Mouse (Mus musculus) neural tube, embryonic 14.5 days (tissue): Measurements from ENCODE around the gene Naaladl2. TPM values are rescaled to one million over a fixed set of nuclear protein-coding genes. Genes with fewer than 3 reads are reported as not detected.
"Not testable (repeated sequence)": the region's sequence is repeated elsewhere in the genome, so short reads cannot be mapped to it uniquely, and the experiment has no call there.

Source experiments
- ATAC-seq: fragments of 200-750 bp; cut with Nextera tagmentation; 2 replicates; pipeline ENCODE4 v1.8.0; 2017; ENCODE audit warnings: low read depth, mild to moderate bottlenecking, moderate TSS enrichment, moderate library complexity
- H3K27ac ChIP-seq: fragments of 300-500 bp; sonication (generic); 2 replicates; pipeline ENCODE4 v1.5.1; 2014; ENCODE audit warnings: low read depth, mild to moderate bottlenecking, control low read depth, low read length, moderate library complexity, mixed read lengths
- H3K27me3 ChIP-seq: fragments of 300-500 bp; sonication (generic); 2 replicates; pipeline ENCODE4 v1.6.1; 2014; ENCODE audit warnings: low read length; ENCODE audit not compliant: control insufficient read depth, insufficient read depth
- H3K36me3 ChIP-seq: fragments of 300-500 bp; sonication (generic); 2 replicates; pipeline ENCODE4 v1.6.1; 2014; ENCODE audit warnings: low read length, mixed read lengths; ENCODE audit not compliant: control insufficient read depth, insufficient read depth
- H3K4me1 ChIP-seq: fragments of 300-500 bp; sonication (generic); 2 replicates; pipeline ENCODE4 v1.6.1; 2014; ENCODE audit warnings: low read length; ENCODE audit not compliant: control insufficient read depth, insufficient read depth
- H3K4me2 ChIP-seq: fragments of 300-500 bp; sonication (generic); 2 replicates; pipeline ENCODE4 v1.6.1; 2014; ENCODE audit warnings: mild to moderate bottlenecking, low read depth, low read length, control low read depth
- H3K4me3 ChIP-seq: fragments of 300-500 bp; sonication (generic); 2 replicates; pipeline ENCODE4 v1.5.1; 2014; ENCODE audit warnings: low read depth, low read length, control low read depth, mixed read lengths
- H3K9ac ChIP-seq: fragments of 300-500 bp; sonication (generic); replicated peaks from 2 replicates; pipeline ENCODE4 v1.6.1; 2014; ENCODE audit warnings: low read depth, mild to moderate bottlenecking, control low read depth, low read length, mixed read lengths
- H3K9me3 ChIP-seq: fragments of 300-500 bp; sonication (generic); 2 replicates; pipeline ENCODE4 v1.6.1; 2016; ENCODE audit warnings: low read length; ENCODE audit not compliant: control insufficient read depth
- WGBS: fragments of 180-500 bp; shearing (Covaris S2); extraction: QIAGEN DNeasy Blood & Tissue Kit; methylation state at CpG from one replicate; pipeline ENCODE4 v1.1.7; 2014; 5-methylcytosine and 5-hydroxymethylcytosine counted together
- polyA plus RNA-seq: library from polyadenylated mRNA; unstranded; fragments of >200 nt; fragmentation: Nextera tagmentation; extraction: Ambion mirVana; gene quantifications from 2 replicates; pipeline ENCODE4 v1.2.1, GENCODE M21; 2014

Naaladl2 gene
- polyA plus RNA-seq, 1 experiment from 2014 or later = 0.58 TPM

DNA sequence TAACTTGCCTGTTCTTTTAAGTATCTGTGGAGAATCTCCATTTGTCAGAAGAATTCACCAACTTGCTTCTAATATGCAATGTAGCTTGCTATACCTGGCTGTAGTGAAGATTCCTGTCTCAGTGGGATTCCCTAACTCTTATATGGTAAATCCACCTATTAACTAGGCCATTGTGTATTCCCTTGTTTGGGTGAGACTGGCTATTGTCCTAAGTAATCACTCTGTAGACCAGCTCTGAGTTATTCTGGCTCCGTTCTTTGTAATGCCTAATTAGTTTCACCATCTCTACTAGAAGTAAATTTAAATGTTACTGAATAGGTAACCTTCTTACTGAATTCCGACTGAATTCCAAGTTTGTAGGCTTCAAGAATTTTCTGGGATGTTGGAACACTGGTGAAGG is 137.3 kb downstream of the Naaladl2 start:
- not testable (repeated sequence) for H3K4me2 ChIP-seq, H3K36me3 ChIP-seq, ATAC-seq, H3K27me3 ChIP-seq, H3K9ac ChIP-seq, H3K4me3 ChIP-seq, H3K27ac ChIP-seq, H3K4me1 ChIP-seq, H3K9me3 ChIP-seq
- WGBS = 47% methylated on average over 2 of the region's 2 CpGs

DNA sequence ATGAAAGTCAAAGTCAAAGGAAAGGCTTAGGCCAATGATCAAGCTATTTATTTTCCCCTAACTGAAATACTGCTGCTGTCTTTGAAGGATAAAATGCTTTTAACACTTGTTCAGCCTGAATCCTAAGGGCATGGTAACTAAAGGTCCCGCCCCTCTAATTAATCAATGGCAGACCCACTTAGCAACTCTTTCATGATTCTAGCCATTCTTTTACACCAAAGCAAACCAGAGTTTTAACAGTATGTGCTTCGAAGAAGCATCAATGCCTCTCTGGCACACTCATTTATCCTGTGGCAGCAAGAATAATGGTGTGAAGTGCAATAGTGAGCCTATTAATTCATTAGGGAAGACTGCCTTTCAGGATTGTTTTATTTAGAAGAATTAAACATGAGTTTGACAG is 151.5 kb downstream of the Naaladl2 start:
- 21% methylated on average over 2 of the region's 2 CpGs for WGBS
- Histone ChIP-seq H3K4me3 (no peak overlapping the region), H3K4me1 (no peaks in the 10 kb centered on the region), H3K27me3 (no peaks in the 10 kb centered on the region), H3K4me2 (no peak overlapping the region), H3K36me3 (no peaks in the 10 kb centered on the region), H3K9me3 (no peaks in the 10 kb centered on the region), H3K9ac (no peak overlapping the region), H3K27ac (no peak overlapping the region)
- peak; percentile 44; the same call in 1 of the 2 replicates for ATAC-seq

DNA sequence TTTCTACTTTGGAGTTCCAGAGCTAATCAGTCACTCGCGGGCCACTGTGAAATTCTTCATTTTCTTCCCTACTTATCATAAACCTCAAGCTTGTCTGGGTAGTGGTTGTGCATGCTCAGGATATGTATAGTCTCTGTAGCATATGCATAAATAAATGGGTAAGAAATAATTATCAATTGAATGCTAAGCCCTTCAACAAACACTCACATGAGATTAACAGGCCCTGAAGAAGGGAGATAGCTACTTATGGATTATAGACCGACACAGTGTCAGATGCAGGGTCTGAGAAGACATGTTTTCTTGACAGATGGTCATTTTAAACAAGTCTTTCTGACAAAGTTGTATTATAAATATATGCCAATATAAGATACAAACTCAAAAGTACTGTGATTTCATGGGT is 152.0 kb downstream of the Naaladl2 start:
- H3K36me3 ChIP-seq = no peaks in the 10 kb centered on the region
- H3K9me3 ChIP-seq = no peaks in the 10 kb centered on the region
- WGBS = 56% methylated on average over 3 of the region's 3 CpGs
- H3K4me1 ChIP-seq = no peaks in the 10 kb centered on the region
- H3K4me2 ChIP-seq = no peak overlapping the region
- no peak for ATAC-seq
- no peak overlapping the region for H3K9ac ChIP-seq
- H3K27me3 ChIP-seq = no peaks in the 10 kb centered on the region
- no peak overlapping the region for H3K4me3 ChIP-seq
- no peak overlapping the region for H3K27ac ChIP-seq

DNA sequence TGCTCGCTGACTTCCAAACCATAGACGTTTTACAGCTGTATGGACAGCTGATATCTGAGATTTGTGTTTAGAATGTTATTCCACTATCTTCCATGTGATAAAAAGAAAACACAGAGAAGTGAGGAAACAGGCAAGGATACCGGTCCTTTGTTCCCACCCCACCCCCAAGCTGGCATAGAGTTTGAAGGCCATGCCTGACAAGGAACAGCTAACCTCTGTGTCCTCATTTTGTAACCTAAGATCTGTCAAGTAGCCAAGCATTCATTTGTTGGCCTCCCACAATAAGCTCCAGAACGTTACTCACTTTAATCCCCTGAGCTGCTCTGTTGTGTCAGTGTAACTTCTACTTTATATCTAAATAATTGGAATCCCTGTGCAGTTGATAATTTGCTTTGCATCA is 161.9 kb downstream of the Naaladl2 start:
- H3K4me2 ChIP-seq = no peak overlapping the region
- no peaks in the 10 kb centered on the region for H3K36me3 ChIP-seq
- no peak overlapping the region for H3K27ac ChIP-seq
- 78% methylated on average over 4 of the region's 4 CpGs for WGBS
- no peaks in the 10 kb centered on the region for H3K4me1 ChIP-seq
- H3K9ac ChIP-seq = no peak overlapping the region
- H3K9me3 ChIP-seq = no peaks in the 10 kb centered on the region
- H3K4me3 ChIP-seq = no peak overlapping the region
- H3K27me3 ChIP-seq = no peaks in the 10 kb centered on the region
- ATAC-seq = no peak

DNA sequence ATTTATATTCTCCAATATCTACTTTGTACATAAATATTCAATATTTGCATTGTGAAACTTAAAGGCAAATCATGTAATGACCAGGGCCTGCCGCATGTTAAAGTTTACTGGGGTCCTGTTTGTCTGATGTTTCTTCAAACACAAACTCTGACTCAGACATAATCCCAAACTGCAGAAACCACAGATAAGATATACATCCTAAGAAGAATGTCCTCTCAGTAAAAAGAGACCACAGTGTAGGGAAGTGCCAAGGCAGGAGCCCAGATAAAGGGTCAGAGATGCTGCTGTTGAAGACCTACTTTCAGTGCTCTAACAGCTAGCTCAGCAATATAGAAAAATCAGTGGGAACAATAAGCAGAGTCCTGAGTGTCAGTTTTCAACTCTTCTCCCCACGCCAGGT is 201.9 kb downstream of the Naaladl2 start:
- Histone ChIP-seq H3K4me3 (no peak overlapping the region), H3K4me2 (no peak overlapping the region), H3K27me3 (no peaks in the 10 kb centered on the region), H3K36me3 (no peaks in the 10 kb centered on the region), H3K9ac (no peak overlapping the region), H3K4me1 (no peaks in the 10 kb centered on the region), H3K27ac (no peak overlapping the region), H3K9me3 (no peaks in the 10 kb centered on the region)
- no peak for ATAC-seq
- 96% methylated on average over 2 of the region's 2 CpGs for WGBS

DNA sequence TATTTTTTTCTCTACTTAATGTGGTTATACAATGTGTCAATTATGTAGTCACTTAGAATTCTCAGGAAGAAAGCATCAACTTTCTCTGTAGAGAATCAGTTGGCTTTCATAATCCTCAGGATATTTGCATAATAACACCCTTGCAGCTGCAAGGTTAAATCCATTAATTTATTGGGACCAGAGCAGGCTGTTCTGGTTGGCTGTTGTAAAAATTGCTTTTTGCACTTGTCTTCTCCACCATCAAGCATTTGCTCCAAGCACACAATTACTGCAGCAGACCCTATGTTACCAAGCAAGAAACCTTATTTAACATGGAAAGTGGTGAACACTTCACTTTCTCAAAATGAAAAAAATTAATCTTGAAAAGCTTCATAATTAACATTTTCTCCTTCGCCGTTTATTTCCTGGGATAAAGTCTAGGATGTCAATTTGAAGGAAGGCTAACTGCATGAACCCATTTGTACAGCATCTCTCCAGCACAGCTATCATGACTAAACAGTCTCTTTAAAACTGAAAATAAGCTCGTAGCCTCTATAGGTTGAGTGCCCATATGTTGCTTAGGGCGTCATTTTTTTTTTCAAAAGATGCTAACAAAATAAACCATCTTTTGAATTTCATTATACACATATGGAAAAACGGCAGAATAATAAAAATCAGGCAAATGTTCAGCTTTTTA is 205.4 kb downstream of the Naaladl2 start:
- ATAC-seq = no peak
- Histone ChIP-seq H3K27me3 (no peaks in the 10 kb centered on the region), H3K4me2 (no peak overlapping the region), H3K36me3 (no peaks in the 10 kb centered on the region), H3K9me3 (no peaks in the 10 kb centered on the region), H3K4me1 (no peaks in the 10 kb centered on the region), H3K27ac (no peak overlapping the region), H3K9ac (no peak overlapping the region), H3K4me3 (no peak overlapping the region)
- WGBS = 70% methylated on average over 5 of the region's 5 CpGs

DNA sequence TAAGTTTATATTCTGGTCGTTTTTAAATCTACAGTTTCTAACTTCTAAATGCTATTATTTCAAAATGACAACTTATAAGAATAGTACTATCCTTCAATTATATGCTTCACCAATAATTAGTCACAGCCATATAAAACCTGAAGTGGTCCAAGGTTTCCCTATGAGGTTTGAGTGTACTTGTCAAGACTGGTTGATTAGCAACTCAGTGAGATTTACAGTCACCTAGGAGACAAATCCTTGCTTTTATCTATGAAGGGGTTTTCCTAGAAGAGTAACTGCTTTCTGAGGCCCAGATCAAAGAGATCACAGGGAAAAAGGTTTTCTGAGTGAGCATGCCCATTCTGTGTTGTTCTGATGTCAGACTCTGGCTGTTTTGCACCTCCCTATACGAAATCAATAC is 222.2 kb downstream of the Naaladl2 start:
- Histone ChIP-seq H3K9ac (no peak overlapping the region), H3K27ac (no peak overlapping the region), H3K4me3 (no peak overlapping the region), H3K36me3 (no peaks in the 10 kb centered on the region), H3K4me1 (no peaks in the 10 kb centered on the region), H3K27me3 (no peaks in the 10 kb centered on the region), H3K4me2 (no peak overlapping the region), H3K9me3 (no peaks in the 10 kb centered on the region)
- ATAC-seq = no peak
- 35% methylated on average over 2 of the region's 2 CpGs for WGBS

DNA sequence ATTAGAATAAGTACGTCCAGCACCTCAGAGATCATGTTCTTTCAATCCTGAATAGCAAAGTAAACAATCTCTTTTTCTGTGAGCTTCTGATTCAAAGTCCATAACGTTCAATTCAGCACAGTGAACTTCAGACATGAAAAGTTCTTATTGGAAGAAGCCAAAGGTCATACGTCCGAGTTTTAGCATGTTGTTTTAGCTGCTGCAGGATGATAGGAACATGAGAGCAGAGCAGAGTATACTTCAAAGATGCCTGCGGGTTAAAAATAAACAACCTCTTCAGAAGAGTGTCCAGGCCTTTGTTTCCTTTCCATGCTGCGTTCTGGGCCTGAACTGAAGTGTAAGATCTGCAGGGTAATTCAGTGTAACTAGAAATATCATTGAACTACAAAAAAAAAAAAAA is 222.7 kb downstream of the Naaladl2 start:
- no peaks in the 10 kb centered on the region for H3K36me3 ChIP-seq
- H3K4me1 ChIP-seq = no peaks in the 10 kb centered on the region
- H3K9me3 ChIP-seq = no peaks in the 10 kb centered on the region
- 54% methylated on average over 6 of the region's 6 CpGs for WGBS
- ATAC-seq = no peak
- H3K27me3 ChIP-seq = no peaks in the 10 kb centered on the region
- no peak overlapping the region for H3K27ac ChIP-seq
- no peak overlapping the region for H3K4me2 ChIP-seq
- no peak overlapping the region for H3K9ac ChIP-seq
- H3K4me3 ChIP-seq = no peak overlapping the region

DNA sequence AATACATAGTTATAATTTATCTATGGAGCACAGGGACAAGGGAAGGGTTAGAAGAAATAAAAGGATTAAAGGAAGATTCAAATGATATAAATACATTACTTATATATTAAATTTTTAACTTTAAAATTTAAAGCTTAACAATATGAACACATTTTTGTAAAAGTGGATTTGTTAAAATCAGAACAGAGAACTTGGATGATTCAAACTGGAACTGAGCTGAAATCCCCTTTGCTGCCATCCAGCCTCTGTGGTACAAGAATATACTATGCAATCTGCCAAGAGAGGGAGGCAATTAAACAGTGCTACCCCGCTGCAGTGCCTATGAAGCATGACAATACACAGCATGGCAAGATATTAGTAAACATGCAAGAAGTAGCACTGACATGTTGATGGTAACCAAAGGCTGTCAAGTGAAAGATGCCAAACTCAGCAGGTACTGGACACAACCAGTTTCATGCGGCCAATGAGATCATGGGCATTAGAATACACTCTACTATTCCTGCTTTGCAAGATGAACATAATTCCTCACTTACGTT is 238.6 kb downstream of the Naaladl2 start:
- Histone ChIP-seq H3K4me2 (no peak overlapping the region), H3K27me3 (no peaks in the 10 kb centered on the region), H3K9ac (no peak overlapping the region), H3K4me3 (no peak overlapping the region), H3K4me1 (no peaks in the 10 kb centered on the region), H3K36me3 (no peaks in the 10 kb centered on the region), H3K9me3 (no peaks in the 10 kb centered on the region), H3K27ac (no peak overlapping the region)
- 75% methylated on average over 3 of the region's 3 CpGs for WGBS
- ATAC-seq = no peak; the same call in 1 of the 2 replicates
